Mouse (Mus musculus) embryonic facial prominence, embryonic 15.5 days (tissue): ENCODE results near the gene Cacna1c. TPM values are rescaled to one million over a fixed set of nuclear protein-coding genes. Genes with fewer than 3 reads are reported as not detected.

Experiments used
- ATAC-seq: fragments of 200-750 bp; cut with Nextera tagmentation; 2 replicates; pipeline ENCODE4 v1.8.0; 2017; ENCODE audit warnings: low read depth, moderate TSS enrichment; ENCODE audit not compliant: insufficient number of reproducible peaks, low FRiP score, low TSS enrichment
- H3K27ac ChIP-seq: fragments of 300-500 bp; sonication (generic); replicated peaks from 2 replicates; pipeline ENCODE4 v1.5.1; 2015; ENCODE audit warnings: mild to moderate bottlenecking, inconsistent platforms
- H3K27me3 ChIP-seq: fragments of 300-500 bp; sonication (generic); 2 replicates; pipeline ENCODE4 v1.6.1; 2015; ENCODE audit warnings: inconsistent platforms
- H3K36me3 ChIP-seq: fragments of 300-500 bp; sonication (generic); 2 replicates; pipeline ENCODE4 v1.6.1; 2015; ENCODE audit warnings: mild to moderate bottlenecking, inconsistent platforms
- H3K4me1 ChIP-seq: fragments of 300-500 bp; sonication (generic); 2 replicates; pipeline ENCODE4 v1.6.1; 2015; ENCODE audit warnings: inconsistent platforms
- H3K4me2 ChIP-seq: fragments of 300-500 bp; sonication (generic); replicated peaks from 2 replicates; pipeline ENCODE4 v1.6.1; 2015; ENCODE audit warnings: mild to moderate bottlenecking, inconsistent platforms
- H3K4me3 ChIP-seq: fragments of 300-500 bp; sonication (generic); replicated peaks from 2 replicates; pipeline ENCODE4 v1.5.1; 2015; ENCODE audit warnings: mild to moderate bottlenecking, inconsistent platforms
- H3K9ac ChIP-seq: fragments of 300-500 bp; sonication (generic); 2 replicates; pipeline ENCODE4 v1.6.1; 2015; ENCODE audit warnings: inconsistent platforms
- H3K9me3 ChIP-seq: fragments of 300-500 bp; sonication (generic); replicated peaks from 2 replicates; pipeline ENCODE4 v1.6.1; 2016; ENCODE audit warnings: inconsistent platforms
- WGBS: fragments of 180-500 bp; shearing (Covaris S2); methylation state at CpG from one replicate; pipeline ENCODE4 v1.1.7; 2015; 5-methylcytosine and 5-hydroxymethylcytosine counted together
- polyA plus RNA-seq: library from polyadenylated mRNA; unstranded; fragments of >200 nt; fragmentation: Nextera tagmentation; extraction: Ambion mirVana; gene quantifications from 2 replicates; pipeline ENCODE4 v1.2.1, GENCODE M21; 2015

Gene Cacna1c
- polyA plus RNA-seq, 1 experiment from 2014 or later = 5.0 TPM

DNA sequence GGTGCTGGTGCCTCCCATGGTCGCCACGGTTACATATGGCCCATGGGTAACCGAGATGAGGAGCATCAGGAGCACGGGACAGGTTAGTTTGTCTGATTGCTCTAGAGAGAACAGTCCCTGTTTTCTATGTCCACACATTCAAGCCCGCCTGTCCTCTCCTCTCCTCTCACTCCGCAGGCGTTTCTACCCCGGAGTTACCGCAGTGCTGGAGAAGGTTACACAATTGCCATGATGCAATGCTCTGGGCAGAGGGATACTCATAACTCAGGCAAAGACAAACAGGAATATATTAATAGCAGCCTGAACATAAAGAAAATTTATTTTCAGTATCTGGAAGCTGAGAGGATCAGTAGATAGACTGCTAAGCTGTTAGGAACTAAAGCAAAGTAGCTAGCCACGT is 58.5 kb downstream of the Cacna1c start:
- no peaks in the 10 kb centered on the region for H3K9me3 ChIP-seq
- no peak overlapping the region for H3K4me3 ChIP-seq
- ATAC-seq = no peak
- no peak overlapping the region for H3K27ac ChIP-seq
- H3K27me3 ChIP-seq = no peaks in the 10 kb centered on the region
- no peaks in the 10 kb centered on the region for H3K4me1 ChIP-seq
- H3K36me3 ChIP-seq = no peaks in the 10 kb centered on the region
- H3K9ac ChIP-seq = no peak overlapping the region
- H3K4me2 ChIP-seq = no peak overlapping the region
- WGBS = 83% methylated on average over 10 of the region's 10 CpGs

GRCm38 (mm10) chr6:119132863-119133262 is 63.4 kb downstream of the Cacna1c start:
- no peaks in the 10 kb centered on the region for H3K36me3 ChIP-seq
- no peak overlapping the region for H3K4me3 ChIP-seq
- no peak for ATAC-seq
- no peaks in the 10 kb centered on the region; the same call in 1 of the 2 replicates for H3K4me1 ChIP-seq
- H3K4me2 ChIP-seq = no peak overlapping the region
- 65% methylated on average over 4 of the region's 4 CpGs for WGBS
- no peaks in the 10 kb centered on the region for H3K27me3 ChIP-seq
- no peak overlapping the region for H3K9ac ChIP-seq
- H3K9me3 ChIP-seq = no peaks in the 10 kb centered on the region
- H3K27ac ChIP-seq = no peak overlapping the region

- H3K36me3 ChIP-seq = no peaks in the 10 kb centered on the region
- H3K4me3 ChIP-seq = no peak overlapping the region
- H3K27me3 ChIP-seq = no peaks in the 10 kb centered on the region
- no peak overlapping the region for H3K9ac ChIP-seq
- H3K4me1 ChIP-seq = no peaks in the 10 kb centered on the region; the same call in 1 of the 2 replicates
- H3K27ac ChIP-seq = no peak overlapping the region
- no peak overlapping the region for H3K4me2 ChIP-seq
- 68% methylated on average over 8 of the region's 8 CpGs for WGBS
- H3K9me3 ChIP-seq = no peaks in the 10 kb centered on the region
- ATAC-seq = no peak
These were observed 64.0 kb downstream of the Cacna1c start for GRCm38 (mm10) chr6:119132111-119132735.

DNA sequence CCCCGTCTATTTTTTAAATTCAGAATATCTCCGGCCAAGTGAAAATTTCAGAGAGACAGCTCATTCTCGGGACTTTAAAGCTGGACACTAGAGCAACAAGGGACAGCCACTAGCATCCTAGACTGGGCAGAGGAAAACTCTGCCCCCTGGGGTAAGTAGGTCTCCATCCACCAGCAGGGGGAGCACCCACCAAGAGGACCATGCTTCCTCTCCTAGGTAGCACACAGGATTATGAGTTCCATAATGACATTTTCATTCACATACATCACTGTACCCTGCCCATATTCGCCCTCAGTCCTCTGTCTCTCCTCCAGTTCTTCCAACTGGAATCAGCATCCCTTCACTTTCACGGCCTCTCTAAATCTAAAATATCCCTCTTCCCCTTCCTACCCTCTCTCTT is 66.6 kb downstream of the Cacna1c start:
- 72% methylated on average over 5 of the region's 5 CpGs for WGBS
- no peaks in the 10 kb centered on the region for H3K9me3 ChIP-seq
- H3K36me3 ChIP-seq = no peaks in the 10 kb centered on the region

GRCm38 (mm10) chr6:119128521-119128920 is 67.7 kb downstream of the Cacna1c start:
- Histone ChIP-seq H3K36me3 (no peaks in the 10 kb centered on the region), H3K9me3 (no peaks in the 10 kb centered on the region)
- 76% methylated on average over 8 of the region's 8 CpGs for WGBS

More for the DNA sequence above, 66.6 kb downstream of the Cacna1c start:
- Histone ChIP-seq H3K27me3 (no peaks in the 10 kb centered on the region), H3K4me1 (no peaks in the 10 kb centered on the region; the same call in 1 of the 2 replicates), H3K4me3 (no peak overlapping the region), H3K27ac (no peak overlapping the region), H3K4me2 (no peak overlapping the region), H3K9ac (no peak overlapping the region)
- no peak for ATAC-seq

DNA sequence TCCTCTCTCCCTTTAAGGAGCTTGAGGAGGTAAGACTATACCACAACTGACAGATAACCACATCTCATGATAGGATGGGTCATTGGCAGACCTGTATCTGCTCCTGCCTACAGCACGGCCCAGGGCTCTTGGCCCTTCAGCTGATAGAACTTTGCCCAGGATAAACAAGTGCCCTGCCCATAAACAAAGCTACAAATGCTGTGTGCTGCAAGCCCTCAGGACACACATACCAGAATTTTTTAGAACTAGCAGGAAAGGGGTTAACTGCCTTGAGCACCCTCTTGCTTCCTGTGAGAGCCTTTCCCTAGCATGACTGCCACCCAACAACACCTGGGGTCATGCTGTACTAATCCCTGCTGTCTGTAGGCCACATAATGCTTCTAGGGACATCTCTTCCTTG is 68.1 kb downstream of the Cacna1c start:
- no peak for ATAC-seq
- Histone ChIP-seq H3K36me3 (no peaks in the 10 kb centered on the region), H3K27me3 (no peaks in the 10 kb centered on the region), H3K9me3 (no peaks in the 10 kb centered on the region), H3K4me2 (no peak overlapping the region), H3K9ac (no peak overlapping the region), H3K4me1 (no peaks in the 10 kb centered on the region; the same call in 1 of the 2 replicates), H3K27ac (no peak overlapping the region), H3K4me3 (no peak overlapping the region)
- WGBS = 82% methylated on average over 1 of the region's 1 CpGs

More at GRCm38 (mm10) chr6:119128521-119128920, 67.7 kb downstream of the Cacna1c start:
- Histone ChIP-seq H3K9ac (no peak overlapping the region), H3K4me2 (no peak overlapping the region), H3K4me3 (no peak overlapping the region), H3K27me3 (no peaks in the 10 kb centered on the region), H3K4me1 (no peaks in the 10 kb centered on the region; the same call in 1 of the 2 replicates), H3K27ac (no peak overlapping the region)
- ATAC-seq = no peak

DNA sequence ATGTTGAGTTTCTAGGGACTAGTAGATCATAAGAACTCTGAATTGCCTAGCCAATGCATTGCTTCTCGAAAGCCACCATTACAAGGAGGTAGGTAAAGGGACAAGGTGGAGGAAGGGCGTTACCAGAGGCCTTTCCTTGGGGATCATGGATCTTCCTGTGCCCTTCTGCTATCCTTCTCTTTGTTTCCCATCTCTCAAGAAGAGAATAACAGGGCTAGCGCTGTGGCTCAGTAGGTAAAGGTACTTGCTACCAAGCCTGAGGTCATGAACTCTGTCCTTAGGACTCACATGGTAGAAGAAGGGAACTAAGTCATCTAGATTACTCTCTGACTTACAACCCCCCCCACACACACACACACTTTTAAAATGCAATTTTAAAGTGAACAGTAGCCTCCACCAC is 69.2 kb downstream of the Cacna1c start:
- ATAC-seq = no peak
- no peak overlapping the region for H3K9ac ChIP-seq
- H3K4me3 ChIP-seq = no peak overlapping the region
- 89% methylated on average over 3 of the region's 3 CpGs for WGBS
- H3K27me3 ChIP-seq = no peaks in the 10 kb centered on the region
- no peak overlapping the region for H3K4me2 ChIP-seq
- H3K27ac ChIP-seq = no peak overlapping the region
- H3K36me3 ChIP-seq = no peaks in the 10 kb centered on the region
- H3K9me3 ChIP-seq = no peaks in the 10 kb centered on the region
- no peaks in the 10 kb centered on the region; the same call in 1 of the 2 replicates for H3K4me1 ChIP-seq

GRCm38 (mm10) chr6:119118371-119118770 is 77.8 kb downstream of the Cacna1c start:
- no peak overlapping the region for H3K4me3 ChIP-seq
- H3K4me1 ChIP-seq = no peaks in the 10 kb centered on the region
- ATAC-seq = no peak
- no peak overlapping the region for H3K9ac ChIP-seq
- no peaks in the 10 kb centered on the region for H3K27me3 ChIP-seq
- no peak overlapping the region for H3K4me2 ChIP-seq
- WGBS = 64% methylated on average over 4 of the region's 4 CpGs
- H3K27ac ChIP-seq = no peak overlapping the region
- no peaks in the 10 kb centered on the region for H3K9me3 ChIP-seq
- H3K36me3 ChIP-seq = no peaks in the 10 kb centered on the region

GRCm38 (mm10) chr6:119116290-119116689 is 79.9 kb downstream of the Cacna1c start:
- H3K9ac ChIP-seq = no peak overlapping the region
- H3K36me3 ChIP-seq = no peaks in the 10 kb centered on the region
- no peak overlapping the region for H3K4me2 ChIP-seq
- no peaks in the 10 kb centered on the region for H3K27me3 ChIP-seq
- WGBS = 90% methylated on average over 3 of the region's 3 CpGs
- no peak for ATAC-seq
- H3K9me3 ChIP-seq = no peaks in the 10 kb centered on the region
- no peak overlapping the region for H3K27ac ChIP-seq
- no peak overlapping the region for H3K4me3 ChIP-seq
- H3K4me1 ChIP-seq = no peaks in the 10 kb centered on the region

DNA sequence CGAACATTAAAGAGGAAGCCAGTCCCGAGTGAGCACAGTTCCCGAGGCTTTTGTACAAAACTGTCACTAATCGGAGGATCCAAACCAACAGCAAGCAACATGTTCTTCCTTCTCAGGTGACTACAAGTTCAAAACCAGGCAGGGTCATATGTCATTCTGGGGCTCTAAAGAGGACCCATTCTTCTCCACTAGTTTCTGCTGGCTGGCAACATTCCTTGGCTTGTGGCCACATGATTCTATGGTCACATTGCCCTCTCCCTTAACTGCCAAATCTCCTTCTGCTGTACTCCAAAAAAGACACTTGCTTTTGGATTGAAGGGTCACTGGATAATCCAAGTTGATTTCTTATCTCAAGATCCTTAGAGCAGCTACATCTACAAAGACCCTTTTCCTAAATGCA is 82.9 kb downstream of the Cacna1c start:
- no peaks in the 10 kb centered on the region for H3K9me3 ChIP-seq
- no peak overlapping the region for H3K4me2 ChIP-seq
- no peak overlapping the region for H3K27ac ChIP-seq
- WGBS = 73% methylated on average over 4 of the region's 4 CpGs
- no peak overlapping the region for H3K9ac ChIP-seq
- no peaks in the 10 kb centered on the region for H3K27me3 ChIP-seq
- no peak for ATAC-seq
- H3K4me3 ChIP-seq = no peak overlapping the region
- no peaks in the 10 kb centered on the region for H3K36me3 ChIP-seq
- H3K4me1 ChIP-seq = peaks cover 9% of the 10 kb centered on the region

DNA sequence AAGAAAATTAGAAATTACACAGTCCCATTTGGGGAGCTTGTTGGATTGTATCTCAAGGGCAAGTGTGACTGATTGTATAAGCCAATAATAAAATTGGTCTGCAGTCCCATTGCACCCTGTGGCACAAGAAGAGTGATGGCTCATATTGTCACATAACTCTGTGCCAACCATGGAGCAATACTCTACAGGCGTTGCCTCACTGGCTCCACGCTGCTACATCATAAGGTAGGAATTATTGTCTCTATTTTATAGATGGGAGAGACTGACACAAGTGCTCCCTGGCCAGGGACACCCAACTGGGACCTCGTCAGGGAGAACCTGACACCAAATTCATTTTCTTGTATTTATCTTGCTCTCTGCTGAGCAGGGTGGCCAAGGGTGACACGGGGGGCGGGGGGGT is 85.8 kb downstream of the Cacna1c start:
- ATAC-seq = no peak
- Histone ChIP-seq H3K27me3 (peaks cover 20% of the 10 kb centered on the region), H3K36me3 (no peaks in the 10 kb centered on the region), H3K9me3 (no peaks in the 10 kb centered on the region), H3K4me3 (no peak overlapping the region), H3K4me1 (peaks cover 30% of the 10 kb centered on the region), H3K27ac (no peak overlapping the region), H3K4me2 (no peak overlapping the region), H3K9ac (no peak overlapping the region)
- 84% methylated on average over 5 of the region's 5 CpGs for WGBS
